Mouse (Mus musculus) megakaryocyte progenitor cell, adult 5-6 weeks (primary cell): ENCODE data around the gene Fxyd1. TPM values are rescaled to one million over a fixed set of nuclear protein-coding genes. Genes with fewer than 3 reads are reported as not detected.
A peak's percentile ranks its signal among the peaks of the same experiment; 100 is the strongest.

Experiments used
- ATAC-seq: replicated peaks from 2 replicates; pipeline ENCODE4 v1.8.0; 2016; ENCODE audit warnings: mild to moderate bottlenecking, moderate TSS enrichment, inconsistent platforms; ENCODE audit not compliant: poor library complexity
- total RNA-seq, 2 experiments: library from RNA; stranded (forward) in 1 of 2; stranded (reverse) in 1 of 2; fragments of 157-497, 149-512 nt in 1 of 2; fragments of 200-1000 nt in 1 of 2; gene quantifications; 2 replicates each; pipeline versions ENCODE4 v1.2.3 to v1.2.4; 2015 to 2017

Gene Fxyd1
- total RNA-seq, 2 experiments from 2014 or later: not detected

DNA sequence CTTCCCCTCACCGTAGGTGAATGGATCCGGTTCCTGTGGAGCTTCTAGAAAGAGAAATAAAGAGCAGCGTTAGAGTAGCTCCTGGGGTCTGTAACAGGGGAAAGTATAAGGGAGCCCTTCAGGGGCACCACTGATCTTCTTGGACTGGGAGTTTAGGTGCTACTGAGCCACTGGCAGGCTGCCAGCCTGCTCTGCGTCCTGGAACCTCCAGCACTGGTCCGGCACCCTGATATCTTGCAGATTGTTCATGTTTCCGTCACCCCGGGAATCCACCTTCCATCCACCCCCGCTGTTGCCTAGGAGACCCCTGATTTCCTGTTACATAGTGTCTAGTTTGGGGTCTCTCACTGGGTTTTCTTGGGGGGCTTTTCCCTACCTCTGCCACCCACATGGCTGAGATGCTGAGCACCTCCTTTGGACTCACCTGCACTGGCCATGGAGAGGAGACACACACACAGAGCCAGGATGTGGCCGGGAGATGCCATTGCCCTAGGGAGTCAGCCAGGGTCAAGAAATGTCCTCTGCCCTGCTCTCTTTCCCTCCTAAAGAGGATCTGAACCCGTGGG, 3.0 kb downstream of the Fxyd1 start:
- no peak for ATAC-seq

DNA sequence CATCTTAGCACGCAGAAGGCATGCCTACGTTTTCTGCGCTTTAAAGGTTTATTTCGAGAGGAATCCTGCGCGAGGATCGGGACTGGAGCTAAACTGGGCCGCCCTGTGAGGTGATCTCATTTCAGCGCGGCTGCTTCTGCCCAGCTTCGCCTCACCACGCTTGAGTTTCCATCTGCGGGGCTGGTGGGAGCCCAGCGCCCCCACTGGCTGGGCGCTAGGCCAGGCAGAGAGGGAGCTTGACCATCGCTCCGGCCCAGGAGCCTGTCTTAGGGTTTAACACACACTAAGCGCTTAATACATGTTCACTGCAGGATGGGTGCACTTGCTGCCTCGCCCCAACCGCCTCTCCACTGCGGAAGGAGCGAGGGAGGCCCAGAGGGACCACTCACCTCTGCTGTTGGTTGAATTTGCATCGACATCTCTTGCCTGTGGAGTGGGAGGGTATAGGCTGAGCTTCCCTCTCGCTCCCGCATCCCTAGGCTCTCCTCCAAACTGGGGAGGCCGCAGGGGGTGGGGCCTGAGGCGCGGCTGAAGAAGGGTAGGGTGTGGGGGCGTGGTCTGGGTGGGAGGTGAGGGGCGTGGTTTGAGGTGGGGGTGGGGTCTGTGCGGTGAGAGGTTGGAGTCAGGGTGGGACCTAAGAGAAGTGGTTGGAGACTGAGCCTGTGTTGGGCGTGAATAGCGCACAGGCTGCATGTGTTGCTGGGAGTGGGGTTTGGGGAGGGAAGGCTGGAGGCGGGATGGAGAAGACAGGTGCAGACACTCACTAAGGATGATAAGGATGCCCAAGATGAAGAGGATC, 4.2 kb downstream of the Fxyd1 start:
- ATAC-seq: peak; percentile 41

DNA sequence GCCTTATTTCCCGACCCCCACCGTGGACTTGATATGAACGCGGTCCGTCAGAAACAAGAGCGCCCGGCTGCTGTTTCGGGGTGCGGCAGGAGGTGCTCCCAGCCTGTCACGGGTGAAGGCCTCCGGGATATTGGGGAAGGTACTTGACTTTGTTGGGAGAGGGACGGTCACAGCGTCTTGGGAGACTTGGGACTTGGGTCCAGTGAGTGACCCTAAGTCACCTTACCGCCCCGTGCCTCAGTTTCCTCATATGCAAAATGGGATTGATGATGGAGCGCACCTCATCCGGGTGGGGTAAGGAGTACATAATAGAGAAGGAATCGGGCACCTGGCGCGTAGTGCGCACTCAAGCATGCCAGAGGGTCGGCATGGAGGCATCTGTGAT, 4.8 kb downstream of the Fxyd1 start:
- no peak for ATAC-seq

DNA sequence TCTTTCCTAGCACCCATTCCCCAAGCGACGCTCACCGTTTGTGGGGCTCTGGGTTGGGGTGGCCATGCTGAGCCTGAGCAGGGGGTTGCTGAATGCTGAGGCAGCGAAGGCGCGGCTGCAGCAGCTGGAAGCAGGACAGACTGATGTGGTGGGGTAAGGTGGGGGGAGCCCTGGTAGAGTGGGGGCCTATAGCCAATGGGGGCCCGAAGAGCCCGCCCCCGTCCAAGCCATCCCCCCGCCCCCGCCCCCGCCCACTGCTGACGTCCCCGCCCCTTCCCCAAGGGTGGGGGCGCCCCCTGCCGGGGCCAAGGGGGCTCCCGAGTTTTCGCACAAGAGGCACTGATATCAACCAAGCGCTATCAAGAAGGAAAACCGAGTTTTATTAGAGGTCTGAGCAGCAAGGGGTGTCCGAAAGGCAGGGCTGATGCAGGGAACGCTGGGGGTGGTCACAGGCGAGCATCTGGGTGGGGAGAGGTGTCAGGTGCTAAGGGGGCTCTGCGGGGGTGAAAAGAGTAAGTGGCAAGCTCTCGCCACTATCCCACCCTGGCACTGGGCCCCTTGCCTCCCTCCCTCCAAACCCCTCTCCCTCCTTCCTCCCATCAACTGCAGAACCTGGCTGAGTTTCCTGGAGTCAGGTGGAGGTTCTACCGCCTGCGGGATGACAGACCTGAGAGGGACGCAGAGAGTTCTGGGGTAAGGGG, 5.5 kb downstream of the Fxyd1 start, which contains the start of gene Fxyd7:
Gene Fxyd7 (minus strand): TSS at position 147 of the 701 bp plus-strand sequence.
- no peak for ATAC-seq

DNA sequence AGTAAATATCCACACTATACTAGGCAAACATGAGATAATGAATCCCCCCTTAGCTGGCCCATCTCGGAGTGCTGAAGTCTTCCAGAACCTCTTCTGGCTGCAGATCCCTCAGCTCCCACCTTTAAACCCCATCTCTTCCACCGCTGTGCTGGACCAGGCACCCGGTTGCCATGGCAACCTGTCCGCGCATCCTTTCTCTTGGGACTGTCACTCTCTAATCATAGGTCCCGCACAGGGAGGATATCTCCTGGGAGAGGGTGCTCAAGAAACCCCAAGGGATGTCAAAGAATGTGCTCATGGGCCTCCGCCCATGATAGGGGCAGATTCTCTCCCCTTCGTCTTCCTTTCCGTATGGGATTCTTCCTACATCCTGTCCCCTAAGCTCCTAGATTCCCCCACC, 6.1 kb downstream of the Fxyd1 start:
- no peak for ATAC-seq

DNA sequence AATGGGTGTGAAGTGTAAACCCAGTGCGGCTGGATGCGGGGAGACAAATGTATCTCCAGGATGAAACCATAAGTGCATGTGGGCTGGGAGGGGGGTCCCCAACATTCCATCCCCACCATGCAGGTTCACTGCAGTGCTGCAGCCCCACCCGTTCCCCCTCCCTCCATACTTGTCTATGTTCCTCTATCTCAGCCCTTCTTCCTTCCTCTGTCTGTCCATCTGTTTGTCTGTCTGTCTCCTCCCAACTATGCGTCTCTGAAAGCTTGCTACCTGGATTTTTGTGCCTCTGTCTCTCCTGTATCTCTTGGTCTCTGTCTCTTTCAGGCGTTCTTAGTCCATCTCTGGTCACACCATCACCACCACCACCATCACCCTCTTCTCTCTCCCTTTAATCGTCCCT, 6.5 kb downstream of the Fxyd1 start:
- ATAC-seq: no peak

DNA sequence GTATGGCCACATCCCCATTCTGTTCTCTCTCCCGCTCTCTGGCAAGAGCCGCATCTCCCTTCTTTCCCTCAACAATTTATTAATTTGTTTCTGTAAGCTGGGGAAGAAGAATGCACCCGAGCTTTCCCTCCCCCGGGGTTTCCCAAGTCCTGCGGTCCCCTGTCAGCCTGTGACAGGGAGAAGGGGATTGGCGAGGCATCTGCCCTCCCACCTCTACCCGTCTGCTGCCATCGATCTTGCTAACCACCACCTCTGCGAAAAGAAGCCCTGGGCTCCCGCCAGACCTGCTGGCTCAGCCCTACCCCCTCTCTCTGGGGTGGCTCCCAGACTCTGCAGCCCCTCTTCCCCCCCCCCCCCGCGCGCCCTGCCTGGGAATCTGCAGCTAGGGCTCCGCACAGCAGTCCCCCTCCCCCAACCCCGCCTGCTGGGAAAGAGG, 7.1 kb downstream of the Fxyd1 start:
- ATAC-seq: no peak; the same call in 1 of the 2 replicates

DNA sequence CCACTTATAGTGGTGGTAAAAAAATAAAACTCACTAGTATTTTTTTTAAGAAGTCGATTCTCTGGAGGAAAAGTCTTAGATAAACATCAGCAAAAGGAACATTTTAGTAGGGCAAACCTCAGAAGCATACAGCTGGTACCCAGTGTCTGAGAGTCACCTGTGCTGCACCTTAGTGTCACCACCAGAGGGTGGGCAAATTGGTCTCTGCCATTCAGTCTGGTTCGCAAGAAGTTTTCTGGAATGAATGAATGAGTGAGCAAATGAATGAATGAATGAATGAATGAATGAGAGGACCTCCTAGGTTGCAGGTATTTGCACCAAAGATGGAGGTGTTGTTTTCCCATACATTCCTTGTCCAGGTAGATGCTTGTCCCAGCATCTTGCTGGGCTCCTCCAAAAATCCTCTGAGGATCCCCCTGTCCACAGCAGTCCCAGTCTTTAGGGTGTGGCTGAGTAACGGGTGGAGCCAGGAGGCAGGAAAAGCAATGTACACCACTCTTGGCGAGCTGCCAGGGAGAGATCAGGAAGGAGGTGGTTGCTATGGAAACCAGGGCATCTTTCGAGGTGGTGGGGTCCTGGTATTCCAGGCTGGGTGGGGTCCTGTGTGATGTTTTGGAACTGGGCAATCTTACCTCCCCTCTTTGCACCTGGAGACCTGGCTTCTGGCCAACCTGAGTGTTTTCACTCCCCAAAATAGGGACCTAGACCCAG, 7.7 kb downstream of the Fxyd1 start:
- ATAC-seq: no peak

DNA sequence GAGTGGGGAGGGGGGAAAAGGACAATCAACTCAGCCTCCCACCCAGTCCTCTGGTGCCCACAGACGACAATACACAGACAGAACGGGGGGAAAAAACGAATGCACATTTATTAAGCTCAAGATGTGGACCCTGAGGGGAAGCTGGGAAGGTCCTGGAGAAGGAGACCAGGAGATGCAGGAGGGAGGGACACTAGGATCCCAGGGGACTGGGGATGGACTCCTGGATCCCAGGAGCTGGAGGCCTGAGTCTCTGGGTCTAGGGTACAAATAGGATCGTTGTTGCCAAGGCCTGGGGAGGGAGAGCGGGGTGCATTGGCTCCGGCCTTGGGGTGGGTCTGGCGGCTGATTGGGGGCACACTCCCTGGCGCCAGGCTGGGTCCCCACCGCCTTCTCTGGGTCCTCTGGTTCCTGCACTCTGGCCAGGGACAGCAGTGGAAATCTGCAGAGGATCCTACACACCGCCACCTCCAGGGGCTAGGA, 14.5 kb downstream of the Fxyd1 start, which contains the start of gene Fxyd5:
Gene Fxyd5 (minus strand): TSS at position 51 of the 480 bp plus-strand sequence.
- ATAC-seq: no peak

DNA sequence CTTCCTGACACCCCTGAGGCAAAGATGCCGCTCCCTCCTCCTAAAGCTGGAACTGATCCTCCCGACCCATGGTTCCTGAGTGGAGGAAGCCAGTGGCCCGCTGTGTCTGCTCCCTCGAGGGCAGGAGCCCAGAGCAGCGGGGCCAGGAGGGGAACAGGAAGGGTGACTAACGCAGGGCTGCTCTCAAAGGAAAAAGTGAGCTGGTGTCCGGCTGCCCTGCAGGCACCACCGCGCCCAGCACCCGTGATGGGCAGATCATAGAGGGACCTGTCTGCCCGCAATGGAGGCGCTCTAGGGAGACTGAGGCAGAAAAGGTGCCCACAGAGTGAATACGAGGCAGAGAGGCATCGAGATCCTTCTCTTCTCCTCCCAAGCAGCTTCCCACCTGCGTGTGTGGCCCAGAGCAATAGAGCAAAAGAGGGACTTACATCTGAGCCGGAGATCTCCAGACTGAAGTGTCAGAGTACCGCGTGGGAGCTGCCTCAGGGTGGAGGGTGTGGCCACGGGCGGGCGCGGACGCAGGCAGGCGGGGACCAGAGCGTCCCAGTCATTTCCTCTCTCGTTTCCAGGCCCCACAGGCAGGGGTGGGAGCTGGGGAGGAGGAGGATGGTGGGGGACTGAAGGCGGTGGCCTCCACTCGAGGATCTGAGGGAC, 15.2 kb downstream of the Fxyd1 start:
- ATAC-seq: peak; percentile 82

DNA sequence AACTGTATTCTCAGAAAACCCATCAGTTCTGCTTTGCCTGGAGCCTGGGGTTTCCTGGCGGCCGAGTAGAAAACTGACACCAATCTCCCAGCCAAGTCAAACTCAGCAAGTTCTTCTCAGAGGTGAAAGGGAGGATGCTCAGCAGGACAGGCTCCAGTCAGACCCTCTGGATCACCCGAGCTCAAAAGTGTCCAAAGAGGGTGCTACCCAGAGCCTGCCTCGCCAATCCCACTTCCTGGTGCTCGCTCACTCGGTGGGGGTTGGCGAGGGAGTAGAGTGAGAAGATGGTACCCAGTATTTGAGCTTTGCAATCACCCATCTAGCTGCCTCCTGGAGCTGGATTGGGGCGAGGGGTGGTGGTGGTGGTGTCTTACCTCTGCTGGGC, 16.0 kb downstream of the Fxyd1 start:
- no peak for ATAC-seq

DNA sequence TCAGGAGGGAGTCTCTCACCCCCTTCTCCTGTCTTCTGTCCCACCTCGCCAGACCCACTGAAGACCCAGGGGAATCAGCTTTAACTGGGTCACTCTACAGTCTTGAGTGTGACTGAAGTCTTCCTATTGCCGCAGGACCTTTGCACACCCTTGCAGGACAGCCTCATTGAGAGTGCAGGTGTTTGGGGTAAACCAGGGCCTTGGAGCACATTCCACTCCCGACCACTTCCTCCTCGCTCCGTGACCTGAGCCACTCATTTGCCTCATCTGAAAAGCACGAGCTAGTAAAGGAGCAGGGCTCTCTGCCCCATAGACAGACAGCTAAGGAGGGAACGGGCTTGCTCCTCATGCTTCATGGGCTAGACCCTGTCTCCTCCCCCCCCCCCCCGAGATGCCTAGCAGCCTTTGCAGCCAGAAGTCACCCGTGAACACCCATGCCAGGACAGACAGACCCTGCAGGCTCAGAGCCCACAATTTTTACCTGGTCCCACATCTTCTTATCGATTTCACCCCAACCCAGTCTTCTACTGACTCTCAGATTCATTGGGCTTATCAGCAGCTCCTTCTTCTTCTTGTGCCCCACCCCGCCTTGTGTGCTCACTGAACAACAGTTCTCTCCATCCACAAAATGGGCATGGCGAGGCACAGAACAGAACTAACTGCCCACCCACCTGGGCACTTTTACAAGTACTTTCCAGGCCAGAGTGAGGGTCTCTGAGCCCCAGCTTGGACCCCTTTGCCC, 16.5 kb downstream of the Fxyd1 start:
- no peak for ATAC-seq

DNA sequence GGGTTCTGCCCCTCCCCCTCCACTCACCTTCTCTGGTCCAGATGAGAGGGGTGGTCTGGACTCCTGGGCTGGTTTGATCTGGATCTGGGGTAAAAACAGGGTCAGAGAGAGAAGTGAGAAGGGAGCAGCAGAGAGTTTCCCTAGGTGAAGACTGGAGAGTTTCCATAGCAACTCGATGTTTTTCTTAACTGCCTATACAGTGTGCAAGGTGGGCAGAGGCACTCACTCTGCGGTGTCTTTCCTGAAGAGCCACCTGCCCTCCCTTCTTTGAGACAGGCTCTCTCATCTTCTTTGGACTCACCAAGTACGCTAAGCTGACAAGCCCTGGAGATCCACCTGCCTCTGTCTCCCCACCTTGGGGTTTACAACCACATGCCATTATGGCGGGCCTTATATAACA, 18.0 kb downstream of the Fxyd1 start:
- ATAC-seq: no peak

DNA sequence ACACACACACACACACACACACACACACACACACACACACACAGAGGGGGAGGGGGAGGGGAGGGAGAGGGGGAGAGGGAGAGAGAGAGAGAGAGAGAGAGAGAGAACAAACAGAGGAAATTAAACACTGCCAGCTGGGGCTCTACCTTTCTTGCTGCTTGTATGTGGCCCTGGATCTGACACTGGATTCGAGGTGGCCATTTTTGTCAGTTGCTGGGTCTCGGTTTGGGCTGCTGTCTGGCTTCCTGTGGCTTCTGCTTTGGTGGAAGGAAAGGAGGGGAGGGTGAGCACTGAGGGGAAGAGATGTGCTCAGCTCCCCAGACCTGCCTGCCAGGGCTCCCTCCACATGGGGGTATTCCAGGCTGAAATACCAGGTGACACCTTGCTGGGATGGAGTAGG, 19.3 kb downstream of the Fxyd1 start:
- peak; percentile 9; the same call in 1 of the 2 replicates for ATAC-seq

DNA sequence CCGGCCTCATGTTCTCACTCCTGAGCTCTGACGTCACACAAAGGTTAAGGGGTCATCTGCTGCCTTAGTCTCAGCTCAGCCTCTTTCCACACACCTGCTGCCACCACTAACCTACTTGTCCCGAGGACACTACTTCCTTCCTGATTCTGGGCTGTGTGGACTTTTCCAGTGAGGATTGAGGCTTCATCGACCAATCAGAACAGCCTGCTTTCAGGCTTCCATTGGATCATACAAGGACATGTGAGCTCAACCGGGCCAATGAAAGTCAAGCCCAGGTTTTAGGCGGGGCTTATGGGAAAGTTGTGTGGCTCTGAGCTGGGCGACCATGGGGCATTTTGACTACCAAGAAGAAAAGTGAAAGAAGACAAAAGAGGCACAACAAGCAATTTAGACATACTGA, 20.1 kb downstream of the Fxyd1 start:
- ATAC-seq: peak; percentile 69

DNA sequence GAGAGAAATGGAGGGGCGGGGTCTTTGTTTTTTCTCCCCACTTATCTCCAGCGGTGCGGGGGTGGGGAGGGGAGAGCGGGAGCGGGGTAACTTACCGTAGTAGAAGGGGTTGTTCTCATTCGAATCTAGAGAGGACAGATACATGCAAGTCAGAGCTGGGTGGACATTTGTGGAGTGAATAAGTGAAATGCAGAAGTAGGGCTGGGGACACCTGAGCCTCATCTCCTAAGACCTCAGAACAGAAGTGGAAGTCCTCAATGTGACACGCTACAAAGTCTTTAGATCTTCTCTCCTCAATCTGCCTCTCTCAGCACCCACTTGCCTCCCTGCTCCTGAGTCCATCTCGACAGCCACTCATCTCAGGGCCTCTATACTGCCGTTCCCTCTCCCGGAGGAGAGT, 21.7 kb downstream of the Fxyd1 start:
- no peak for ATAC-seq

DNA sequence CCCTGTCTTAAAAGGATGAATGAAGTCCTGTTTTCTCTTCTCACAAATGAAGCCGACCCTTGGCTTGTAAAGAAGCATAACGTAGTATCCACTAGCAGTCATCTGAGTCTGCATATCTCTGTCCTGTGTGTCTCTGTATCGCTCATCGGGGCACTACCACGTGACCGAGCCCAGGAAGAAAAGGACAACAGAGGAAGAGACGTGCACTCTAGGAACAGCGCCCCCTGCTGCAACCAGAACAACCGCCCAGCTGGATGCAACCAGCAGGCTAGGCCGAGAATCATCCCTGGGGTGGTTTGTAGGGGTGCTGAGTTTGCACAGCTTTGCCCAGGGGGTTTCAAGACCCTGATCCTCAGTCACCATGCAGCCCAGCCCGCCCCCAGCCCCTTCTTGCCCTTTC, 22.2 kb downstream of the Fxyd1 start:
- ATAC-seq: peak; percentile 24; the same call in 1 of the 2 replicates

DNA sequence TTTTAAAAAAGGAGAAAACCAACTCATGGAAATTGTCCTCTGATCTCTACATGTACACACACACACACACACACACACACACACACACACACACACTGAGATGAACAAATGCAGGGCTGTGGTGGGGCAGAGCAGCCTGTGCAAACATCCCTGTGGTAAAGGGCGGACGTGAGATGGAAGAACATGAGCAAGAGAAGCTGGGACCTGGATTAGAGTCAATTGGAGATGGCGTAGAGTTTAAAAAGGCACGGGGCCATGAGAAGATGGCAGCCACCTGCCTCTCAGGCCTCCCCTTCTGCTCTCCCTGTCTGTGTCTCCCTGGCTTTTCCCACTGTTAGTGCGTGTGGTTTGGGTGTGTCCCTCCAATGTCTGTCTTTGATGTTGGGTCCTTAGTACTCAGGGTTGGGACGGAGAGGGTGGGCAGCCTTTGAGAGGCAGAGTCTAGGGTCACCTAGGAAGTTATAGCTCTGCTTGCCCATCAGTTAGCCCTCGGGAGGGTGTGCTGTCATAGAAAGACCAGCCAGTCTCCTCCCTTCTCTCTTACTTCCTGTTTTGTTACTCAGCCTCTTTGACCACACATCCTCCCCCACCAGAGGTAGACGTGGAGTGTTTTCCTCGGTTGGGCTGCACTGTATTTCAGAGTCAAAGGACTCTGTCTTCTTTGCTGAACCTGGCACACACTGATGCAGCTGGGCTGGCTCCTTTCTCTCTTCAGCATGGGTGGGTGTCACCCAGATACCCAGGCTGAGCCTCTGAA, 23.4 kb downstream of the Fxyd1 start:
- peak; percentile 65 for ATAC-seq

DNA sequence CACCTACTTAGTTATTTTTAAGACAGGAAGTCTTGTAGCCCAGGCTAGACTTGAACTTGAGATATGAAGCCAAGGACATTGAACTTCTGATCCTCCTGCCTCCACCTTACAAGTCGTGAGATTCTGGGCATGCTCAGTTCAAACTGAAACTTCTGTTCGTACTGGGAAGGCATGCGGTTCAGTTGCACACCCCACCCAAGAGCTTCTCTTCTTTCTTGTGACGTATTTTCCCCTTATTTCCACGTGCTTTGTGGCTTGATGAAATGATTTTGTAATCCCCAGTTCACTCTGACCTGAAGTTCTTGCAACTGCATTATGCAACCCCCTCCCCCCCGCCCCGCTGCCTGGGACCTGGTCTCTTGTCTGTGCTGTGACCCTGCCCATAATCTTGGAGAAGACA, 25.3 kb downstream of the Fxyd1 start:
- peak; percentile 71 for ATAC-seq
